Comparison of ENCODE assay signal across 7 mouse cellular contexts in the genomic region with DNA sequence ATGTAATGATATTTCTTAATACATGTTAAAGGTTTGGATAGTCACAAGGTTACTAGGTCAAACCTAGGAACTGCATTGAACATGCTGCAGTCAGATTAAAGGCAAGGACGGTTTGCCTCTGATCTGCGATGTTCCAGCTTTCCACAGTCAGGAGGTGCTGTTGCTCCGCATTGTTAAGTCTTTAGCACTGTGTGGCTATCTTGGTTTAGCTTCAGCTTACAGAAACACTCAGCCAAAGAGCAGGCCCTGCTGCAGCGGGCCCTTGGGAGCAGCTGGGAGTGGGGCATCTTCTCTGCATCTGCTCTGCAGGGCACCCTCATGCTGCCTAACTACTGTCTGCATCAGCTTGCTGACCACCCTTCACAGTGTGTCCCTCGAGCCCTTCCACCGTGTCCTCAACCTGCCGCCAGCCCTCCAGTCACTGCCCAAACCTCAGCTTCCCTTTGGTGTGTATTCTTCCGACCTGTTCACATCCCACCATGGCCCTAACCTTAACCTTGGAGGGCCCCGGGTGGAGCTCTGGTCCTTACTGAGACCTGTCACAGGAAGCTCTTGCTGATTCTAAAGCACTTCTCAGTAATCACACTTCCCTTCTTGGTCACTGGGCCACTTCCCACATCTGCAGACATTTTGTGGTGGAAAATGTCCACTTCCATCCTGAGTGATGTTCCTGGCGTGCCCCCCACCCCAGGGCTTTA. TPM values are rescaled to one million over a fixed set of nuclear protein-coding genes. Genes with fewer than 3 reads are reported as not detected.
DNase-seq lines count a peak whose midpoint lies in the region; ATAC-seq and TF ChIP-seq lines count a peak whose summit lies in the region.

No protein-coding gene starts in this region.

- DNase-seq in limb, embryonic 11.5 days (ENCODE audit: low spot score), result no peak
- no peak for DNase-seq in limb, embryonic 10.5 days (ENCODE audit: low spot score)
- peak; percentile 54 for DNase-seq in ES-CJ7 (ENCODE audit: low read depth, low spot score)
- DNase-seq in spleen, postnatal 36 days (ENCODE audit: low spot score in 2 of 2), result no peak
- no peak for DNase-seq in urinary bladder, adult 2 months (ENCODE audit: low spot score)

- TF ChIP-seq CTCF in bone marrow, adult 2 months (IDR thresholded peaks at IDR 0.05; ENCODE audit: control insufficient read depth, insufficient read depth, low read length), result no peak

- no peaks in the 10 kb centered on the region for H3K9me3 ChIP-seq in limb, embryonic 11.5 days (ENCODE audit: control insufficient read depth, low read length)
- H3K9me3 ChIP-seq in limb, embryonic 10.5 days (replicated peaks), result no peaks in the 10 kb centered on the region
- no peaks in the 10 kb centered on the region for H3K9me3 ChIP-seq in megakaryocyte, embryonic 14.5 days

- no peak overlapping the region for H3K4me3 ChIP-seq in limb, embryonic 11.5 days (ENCODE audit: low read depth, low read length)
- H3K4me3 ChIP-seq in limb, embryonic 10.5 days, result no peak overlapping the region
- H3K4me3 ChIP-seq in bone marrow, adult 2 months (replicated peaks; ENCODE audit: control insufficient read depth, low read depth, low read length), result no peak overlapping the region
- H3K4me3 ChIP-seq in megakaryocyte, embryonic 14.5 days (replicated peaks), result peak overlapping the region; percentile 44

- no peak for TF ChIP-seq POLR2A in bone marrow, adult 2 months (IDR thresholded peaks at IDR 0.05; ENCODE audit: borderline replicate concordance, control insufficient read depth, low read depth, low read length)

- WGBS in limb, embryonic 11.5 days, result 58% methylated on average over 10 of the region's 10 CpGs
- WGBS in limb, embryonic 10.5 days, result 59% methylated on average over 10 of the region's 10 CpGs
- WGBS in bone marrow, adult 2 months, result 46% methylated on average over 10 of the region's 10 CpGs

- no peaks in the 10 kb centered on the region for H3K27me3 ChIP-seq in limb, embryonic 11.5 days (ENCODE audit: control insufficient read depth, insufficient read depth, low read length)
- H3K27me3 ChIP-seq in limb, embryonic 10.5 days (ENCODE audit: low read depth, poor library complexity, severe bottlenecking), result peaks cover 40% of the 10 kb centered on the region
- H3K27me3 ChIP-seq in megakaryocyte, embryonic 14.5 days (replicated peaks), result peaks cover 36% of the 10 kb centered on the region

- no peak for ATAC-seq in limb, embryonic 11.5 days (ENCODE audit: insufficient number of reproducible peaks, low FRiP score, low TSS enrichment, low read depth)

- H3K4me2 ChIP-seq in limb, embryonic 11.5 days (ENCODE audit: low read depth, severe bottlenecking), result peak overlapping the region; percentile 26; the same call in 1 of the 2 replicates

- H3K9ac ChIP-seq in limb, embryonic 11.5 days (ENCODE audit: low read length), result no peak overlapping the region

- H3K36me3 ChIP-seq in limb, embryonic 11.5 days (ENCODE audit: control insufficient read depth, insufficient read depth, low read length), result no peaks in the 10 kb centered on the region; the same call in 1 of the 2 replicates
- H3K36me3 ChIP-seq in limb, embryonic 10.5 days, result peaks cover 17% of the 10 kb centered on the region
- H3K36me3 ChIP-seq in megakaryocyte, embryonic 14.5 days (replicated peaks; ENCODE audit: low read length), result peaks cover 51% of the 10 kb centered on the region

- H3K4me1 ChIP-seq in limb, embryonic 11.5 days (ENCODE audit: control insufficient read depth, insufficient read depth, low read length), result no peaks in the 10 kb centered on the region
- peaks cover 12% of the 10 kb centered on the region for H3K4me1 ChIP-seq in limb, embryonic 10.5 days
- peaks cover 6% of the 10 kb centered on the region; the same call in 1 of the 2 replicates for H3K4me1 ChIP-seq in bone marrow, adult 2 months (ENCODE audit: control insufficient read depth, insufficient read depth, low read length)
- peaks cover 24% of the 10 kb centered on the region for H3K4me1 ChIP-seq in megakaryocyte, embryonic 14.5 days

- H3K27ac ChIP-seq in limb, embryonic 11.5 days (replicated peaks; ENCODE audit: low read depth, low read length), result no peak overlapping the region
- H3K27ac ChIP-seq in limb, embryonic 10.5 days, result no peak overlapping the region
- H3K27ac ChIP-seq in bone marrow, adult 2 months (ENCODE audit: control insufficient read depth, insufficient read depth, low read depth, low read length, poor library complexity), result peak overlapping the region; percentile 43

RNA-seq across cellular contexts. Expression of a gene that starts 17.5 kb away (rescaled TPM):
- polyA plus RNA-seq in limb, embryonic 11.5 days (2014; fragmentation: Nextera tagmentation; extraction: Ambion mirVana), result 6.9 and 8.3 TPM in 2 replicates
- 6.3 and 6.7 TPM in 2 replicates for polyA plus RNA-seq in limb, embryonic 10.5 days (2016; fragmentation: Nextera tagmentation; extraction: Ambion mirVana)
- polyA plus RNA-seq in bone marrow, adult 2 months (2011; ENCODE audit: insufficient read depth, insufficient read length, low replicate concordance, missing spikeins), result 4.7 and 5.9 TPM in 2 replicates
- 25.3 and 39.1 TPM in 2 replicates for polyA plus RNA-seq in megakaryocyte, embryonic 14.5 days (2012; ENCODE audit: insufficient read depth, low replicate concordance)
- polyA plus RNA-seq in urinary bladder, adult 2 months (2012; rRNA removed), result 21.6 and 23.2 TPM in 2 replicates

RNA-seq across cellular contexts. Expression of a gene that starts 21.7 kb away (rescaled TPM):
- 0.20 and 0.37 TPM in 2 replicates for polyA plus RNA-seq in limb, embryonic 11.5 days (2014; fragmentation: Nextera tagmentation; extraction: Ambion mirVana)
- 0.26 and 0.34 TPM in 2 replicates for polyA plus RNA-seq in limb, embryonic 10.5 days (2016; fragmentation: Nextera tagmentation; extraction: Ambion mirVana)
- 5.5 and 6.5 TPM in 2 replicates for polyA plus RNA-seq in bone marrow, adult 2 months (2011; ENCODE audit: insufficient read depth, insufficient read length, low replicate concordance, missing spikeins)
- polyA plus RNA-seq in megakaryocyte, embryonic 14.5 days (2012; ENCODE audit: insufficient read depth, low replicate concordance), result 6.3 and 11.2 TPM in 2 replicates
- polyA plus RNA-seq in urinary bladder, adult 2 months (2012; rRNA removed), result 69.4 and 84.6 TPM in 2 replicates

RNA-seq across cellular contexts. Expression of a gene that starts 34.3 kb away (rescaled TPM):
- 2.8 and 3.2 TPM in 2 replicates for polyA plus RNA-seq in limb, embryonic 11.5 days (2014; fragmentation: Nextera tagmentation; extraction: Ambion mirVana)
- polyA plus RNA-seq in limb, embryonic 10.5 days (2016; fragmentation: Nextera tagmentation; extraction: Ambion mirVana), result 4.2 and 5.6 TPM in 2 replicates
- polyA plus RNA-seq in bone marrow, adult 2 months (2011; ENCODE audit: insufficient read depth, insufficient read length, low replicate concordance, missing spikeins), result 0.49 TPM in 1 of 2 replicates, not detected in the other
- not detected in 2 replicates for polyA plus RNA-seq in megakaryocyte, embryonic 14.5 days (2012; ENCODE audit: insufficient read depth, low replicate concordance)
- polyA plus RNA-seq in urinary bladder, adult 2 months (2012; rRNA removed), result 0.08 and 0.12 TPM in 2 replicates
